Mouse (Mus musculus): Measurements from ENCODE around the gene Ndufaf1.
A peak's percentile ranks its signal among the peaks of the same experiment; 100 is the strongest.
"Not testable (repeated sequence)": the region's sequence is repeated elsewhere in the genome, so short reads cannot be mapped to it uniquely, and the experiment has no call there.

Ndufaf1 gene

DNA sequence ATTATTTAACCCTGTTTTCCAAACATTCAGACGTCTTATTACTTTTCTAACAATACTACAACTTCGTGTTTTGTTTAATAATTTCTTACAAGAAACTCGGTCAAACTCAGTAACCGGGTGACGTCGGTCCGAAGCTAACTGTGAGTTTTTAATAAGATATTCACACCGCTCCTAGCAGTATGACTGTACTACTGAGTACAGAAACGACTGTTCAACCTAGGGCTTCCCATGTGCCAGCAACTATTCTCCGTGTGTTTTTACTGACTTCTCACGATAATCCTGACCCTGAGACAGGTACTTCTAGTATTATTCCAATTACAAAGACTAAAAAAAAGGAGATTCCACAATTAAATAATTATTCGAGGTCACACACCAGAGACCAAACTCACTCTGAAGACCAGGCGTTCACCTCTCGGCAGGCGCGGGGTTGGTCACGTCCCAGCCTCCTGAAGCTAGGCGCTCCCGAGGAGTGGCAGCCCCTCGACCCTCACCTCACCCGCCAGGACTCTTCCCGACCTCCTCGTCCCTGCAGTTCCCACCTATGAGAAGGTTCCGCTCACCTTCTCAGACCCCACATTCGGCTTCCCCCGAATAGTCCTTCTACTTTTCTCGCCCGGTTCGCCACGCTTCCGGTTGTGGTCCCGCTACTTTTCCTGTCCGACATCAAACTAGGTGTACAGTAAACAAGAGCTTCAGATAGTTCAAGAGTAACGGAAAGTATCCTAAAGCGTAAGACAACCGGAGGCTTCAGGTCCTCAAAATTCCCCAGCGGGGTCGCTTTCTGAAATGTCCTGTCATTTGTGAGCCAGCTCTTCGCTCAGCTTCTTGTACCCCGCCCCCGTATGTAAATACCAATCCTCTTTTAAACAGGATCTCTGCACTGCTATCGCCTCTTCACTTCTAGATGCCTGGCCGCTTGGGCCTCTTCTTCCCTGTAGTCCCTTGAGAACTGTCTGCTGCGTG lies at the start of gene Ndufaf1:
Ndufaf1 (minus strand) TSS at position 608 of the 963 bp plus-strand sequence.
- DNase-seq (ENCODE audit: low read depth) = peak; percentile 91

DNA sequence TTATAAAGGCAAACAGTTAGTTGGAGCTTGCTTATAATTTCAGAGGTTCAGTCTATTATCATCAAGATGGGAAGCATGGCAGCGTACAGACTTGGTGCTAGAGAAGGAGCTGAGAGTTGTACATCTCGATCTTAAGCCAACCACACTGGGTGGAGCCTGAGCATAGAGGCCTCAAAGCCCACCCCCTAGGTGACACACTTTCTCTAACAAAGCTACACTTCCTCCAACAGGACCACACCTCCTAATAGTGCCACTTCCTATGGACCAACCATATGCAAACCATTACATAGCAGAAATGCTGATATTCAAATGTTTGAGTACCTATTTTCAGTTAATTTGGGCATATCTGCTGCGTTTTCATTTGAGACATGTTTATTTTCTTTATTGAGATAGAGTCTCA lies 47.4 kb upstream of the Ndufaf1 start:
- no peak for DNase-seq (ENCODE audit: low read depth)

DNA sequence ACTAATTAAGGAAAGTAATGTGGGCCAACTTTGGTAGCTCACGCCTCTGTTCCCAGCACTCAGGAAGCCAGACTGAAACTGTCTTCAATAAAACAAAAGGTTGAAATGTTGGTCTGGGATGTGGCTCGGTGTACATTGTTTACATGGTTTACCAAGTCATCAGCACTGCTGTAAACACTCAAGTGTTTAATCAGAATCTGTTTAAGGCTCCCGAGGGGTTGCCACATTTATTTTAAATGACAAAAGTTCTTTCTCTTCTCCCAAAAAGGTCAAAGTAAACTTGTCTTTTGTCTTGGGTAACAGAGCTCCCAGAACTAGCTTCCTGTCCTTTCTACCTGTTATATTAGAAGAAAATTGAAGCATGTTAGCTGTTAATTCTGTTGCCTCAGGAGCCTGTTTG lies 45.0 kb upstream of the Ndufaf1 start:
- no peak for DNase-seq (ENCODE audit: low read depth)

DNA sequence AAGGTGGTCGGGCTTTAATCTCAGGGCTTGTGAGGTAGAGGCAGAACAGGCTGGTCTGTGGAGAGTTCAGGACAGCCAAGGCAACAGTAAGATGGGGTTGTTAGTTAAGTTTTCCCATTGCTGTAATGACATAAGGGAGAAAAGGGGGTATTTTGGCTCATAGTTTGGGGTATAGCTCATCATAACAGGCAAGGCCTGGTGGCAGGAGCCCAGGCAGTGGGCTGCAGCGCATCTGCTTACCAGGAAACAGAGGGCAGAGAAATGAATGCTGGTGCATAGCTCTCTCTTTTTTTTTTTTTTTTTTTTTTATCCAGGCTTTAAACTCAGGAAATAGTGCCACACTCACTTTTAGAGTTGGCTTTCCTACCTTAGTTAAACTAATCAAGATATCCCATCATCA lies 40.5 kb upstream of the Ndufaf1 start:
- no peak for DNase-seq (ENCODE audit: low read depth)

DNA sequence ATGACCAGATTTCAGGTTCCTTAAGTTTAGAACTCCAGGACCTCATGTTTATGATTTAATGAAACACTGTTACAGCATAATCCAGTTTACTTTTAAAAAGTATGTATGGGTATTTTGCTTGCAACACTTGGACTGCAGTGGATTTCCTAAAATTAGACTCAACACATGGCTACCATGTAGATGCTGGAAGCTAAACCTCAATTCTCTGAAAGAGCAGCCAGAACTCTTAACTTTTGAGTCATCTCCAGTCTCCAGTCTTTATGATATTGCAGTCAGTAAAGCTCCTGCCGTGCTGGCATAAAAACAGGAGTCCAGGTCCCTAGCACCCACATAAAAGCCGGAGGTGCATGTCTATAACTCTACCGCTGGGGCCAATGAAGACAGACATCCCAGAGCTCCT lies 37.3 kb upstream of the Ndufaf1 start:
- DNase-seq (ENCODE audit: low read depth) = no peak

DNA sequence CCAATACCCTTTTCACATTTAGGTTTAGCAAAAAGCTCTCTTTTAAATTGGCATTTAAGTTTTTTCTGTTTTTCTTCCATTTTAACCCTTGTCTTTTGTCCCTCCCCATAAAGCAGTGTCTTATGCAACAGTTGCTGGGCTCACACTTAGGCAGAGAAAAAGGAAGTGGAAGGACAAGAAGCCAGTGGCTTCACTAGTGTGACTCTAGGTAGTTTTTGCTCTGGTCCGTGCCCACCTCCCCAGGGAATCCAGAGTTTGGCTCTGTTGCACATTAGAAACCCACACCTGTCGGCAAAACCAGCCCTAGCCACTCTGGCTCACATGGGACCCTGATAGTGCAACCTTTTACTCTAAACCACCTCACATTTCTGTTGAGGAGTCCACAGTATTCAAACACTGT lies 35.8 kb upstream of the Ndufaf1 start:
- no peak for DNase-seq (ENCODE audit: low read depth)

DNA sequence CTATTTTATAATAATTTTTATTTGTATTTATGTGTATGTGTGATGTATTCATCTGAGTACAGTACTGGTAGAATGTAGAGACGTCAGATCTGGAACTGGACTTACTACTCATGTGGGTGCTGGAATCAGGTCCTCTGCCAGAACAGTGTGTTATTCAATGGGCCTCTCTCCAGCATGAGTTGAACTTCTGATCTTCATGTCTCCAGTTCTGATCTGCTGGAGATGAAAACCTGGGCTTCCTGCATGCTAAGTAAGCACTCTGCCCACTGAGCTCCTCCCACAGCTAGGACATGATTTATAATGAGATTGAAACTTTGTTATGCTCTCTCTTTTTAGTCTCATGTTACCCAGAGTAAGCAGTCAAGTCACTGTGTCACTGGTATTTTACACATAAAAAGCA lies 33.5 kb upstream of the Ndufaf1 start:
- no peak for DNase-seq (ENCODE audit: low read depth)

DNA sequence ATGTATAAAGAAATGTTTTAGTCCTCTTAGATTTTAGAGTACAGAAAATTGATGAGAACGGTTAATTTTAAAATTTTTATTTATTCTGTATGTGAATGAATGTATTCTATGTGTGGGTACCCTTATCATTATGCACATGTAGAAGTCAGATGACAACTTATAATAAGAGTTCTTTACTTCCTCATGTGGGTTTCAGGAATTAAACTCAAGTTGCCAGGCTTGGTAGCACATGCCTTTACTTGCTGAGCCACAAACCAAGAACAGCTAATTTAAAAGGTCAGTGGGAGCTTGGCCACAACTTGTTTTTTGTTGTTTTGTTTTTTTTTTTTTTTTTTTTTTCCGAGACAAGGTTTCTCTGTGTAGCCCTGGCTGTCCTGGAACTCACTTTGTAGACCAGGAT lies 32.2 kb upstream of the Ndufaf1 start:
- no peak for DNase-seq (ENCODE audit: low read depth)

DNA sequence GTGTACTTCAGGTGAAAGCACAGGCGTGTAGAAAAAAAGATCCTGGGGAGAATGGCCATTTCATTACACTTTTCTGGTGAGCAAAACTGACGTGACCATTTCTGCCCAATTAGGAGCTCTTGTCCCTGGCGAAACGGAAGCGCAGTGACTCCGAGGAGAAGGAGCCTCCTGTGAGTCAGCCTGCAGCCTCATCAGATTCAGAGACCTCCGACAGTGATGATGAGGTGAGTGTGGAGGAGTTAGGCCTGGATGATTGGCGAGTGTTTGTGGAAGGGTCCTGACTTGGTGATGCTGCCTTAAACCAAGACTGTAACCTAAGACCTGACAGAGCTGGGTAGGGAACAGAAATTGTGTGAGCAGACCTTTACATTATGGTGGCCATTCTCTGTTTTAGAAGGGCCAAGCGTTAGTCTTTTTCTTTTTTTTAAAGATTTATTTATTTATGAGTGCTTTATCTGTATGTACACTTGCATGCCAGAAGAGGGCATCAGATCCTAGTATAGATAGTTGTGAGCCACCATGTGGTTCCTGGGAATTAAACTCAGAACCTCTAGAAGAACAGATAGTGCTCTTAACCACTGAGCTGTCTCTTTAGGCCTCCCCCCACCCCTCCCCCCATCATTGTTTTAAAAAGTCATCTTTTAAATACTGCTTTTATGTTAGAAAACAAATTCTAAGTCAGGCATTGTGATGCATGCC lies 29.5 kb upstream of the Ndufaf1 start:
- peak; percentile 48 for DNase-seq (ENCODE audit: low read depth)

DNA sequence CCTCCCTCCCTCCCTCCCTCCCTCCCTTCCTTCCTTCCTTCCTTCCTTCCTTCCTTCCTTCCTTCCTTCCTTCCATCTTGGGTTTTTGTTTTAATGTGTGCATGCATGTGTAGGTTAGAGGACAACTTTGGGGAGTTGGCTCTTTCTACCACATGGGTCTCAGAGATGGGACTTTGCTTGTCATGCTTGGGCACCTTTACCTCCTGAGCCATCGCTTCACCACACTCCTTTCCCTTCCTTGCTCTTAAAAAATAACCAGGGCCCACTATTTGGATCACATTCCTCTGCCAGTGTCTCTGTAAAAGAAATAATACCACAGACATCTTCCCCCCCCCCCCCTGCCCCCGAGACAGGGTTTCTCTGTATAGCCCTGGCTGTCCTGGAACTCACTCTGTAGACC lies 21.1 kb upstream of the Ndufaf1 start:
- DNase-seq (ENCODE audit: low read depth) = no peak

DNA sequence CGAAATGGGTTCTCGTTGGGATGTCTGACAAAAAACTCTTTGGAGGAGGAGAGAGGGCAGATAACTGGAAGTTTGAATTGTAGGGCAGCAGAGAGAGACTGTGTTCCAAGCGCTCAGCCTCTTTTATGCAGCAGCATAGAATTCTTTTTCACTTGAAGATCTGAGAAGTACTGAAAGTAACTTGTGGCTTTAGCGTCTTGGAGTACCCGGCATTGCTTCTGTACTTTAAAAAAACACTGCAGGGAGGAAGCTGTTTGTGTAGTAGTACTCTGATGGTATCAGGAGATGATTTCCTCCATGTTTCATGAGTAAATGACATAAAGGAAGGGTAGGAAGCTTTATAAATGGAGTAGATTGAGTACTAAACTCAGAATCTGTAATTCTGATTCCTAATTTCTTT lies 13.2 kb upstream of the Ndufaf1 start:
- no peak for DNase-seq (ENCODE audit: low read depth)

DNA sequence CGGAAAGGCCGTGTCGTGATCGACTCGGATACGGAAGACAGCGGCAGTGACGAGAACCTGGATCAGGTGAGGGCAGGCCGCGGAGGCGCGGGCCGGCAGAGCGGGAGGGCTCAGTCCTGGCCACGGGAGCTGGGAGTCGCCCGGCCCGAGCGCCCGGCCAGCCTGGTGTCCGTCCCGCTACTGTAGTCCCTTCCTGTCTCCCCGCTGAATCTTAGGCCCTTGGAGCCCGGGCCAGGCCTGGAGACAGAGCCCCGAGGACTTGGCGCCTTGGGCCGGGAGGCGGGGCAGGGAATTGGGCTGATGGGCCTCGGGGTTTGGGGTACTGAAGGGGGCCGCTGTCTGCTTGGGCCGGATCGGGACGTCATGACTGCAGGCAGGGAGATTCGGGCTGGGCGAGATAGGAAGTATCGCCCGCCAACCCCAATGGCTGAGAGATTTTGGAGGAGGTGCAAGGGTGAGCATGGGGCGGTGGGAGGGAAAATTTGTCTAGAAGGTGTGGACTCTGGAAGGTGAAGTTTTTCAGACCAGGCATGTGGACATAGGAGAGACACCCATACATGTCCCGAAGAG lies 12.7 kb upstream of the Ndufaf1 start:
- DNase-seq (ENCODE audit: low read depth) = no peak

DNA sequence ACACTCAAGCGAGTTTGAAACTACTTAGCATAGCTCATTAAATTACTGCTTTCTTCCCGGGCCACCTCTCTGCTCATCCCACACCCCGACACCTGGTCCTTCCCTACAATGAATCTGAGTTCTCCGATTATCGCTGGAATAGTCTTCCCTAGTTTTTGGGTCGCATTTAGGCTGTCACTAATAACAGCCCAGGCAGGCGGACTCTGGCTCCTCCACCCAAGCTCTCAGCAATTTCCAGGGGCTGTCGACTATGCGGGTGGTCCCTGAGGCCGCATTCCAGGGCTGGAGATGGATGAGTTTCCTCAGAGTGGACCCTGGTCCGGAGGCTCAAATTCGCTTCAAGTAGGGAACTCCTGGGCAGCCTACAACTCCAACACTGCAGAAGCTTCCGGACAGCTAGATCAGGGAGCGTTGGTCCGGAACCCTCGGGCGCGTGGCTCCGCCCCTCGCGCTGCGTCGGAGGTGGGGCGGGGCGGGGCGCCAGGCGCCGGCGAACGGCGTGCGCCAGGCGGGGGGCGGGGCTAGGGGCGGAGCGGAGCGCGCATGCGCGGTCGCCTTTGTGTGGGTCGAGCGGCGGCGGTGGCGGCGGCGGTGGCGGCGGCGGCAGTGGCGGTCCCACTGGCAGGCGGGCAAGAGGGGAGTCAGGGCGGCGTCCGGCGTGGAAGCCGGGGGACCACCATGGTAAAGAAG lies 12.0 kb upstream of the Ndufaf1 start, which contains the start of gene Rtf1:
Rtf1 (plus strand) TSS at position 544 of the 690 bp plus-strand sequence.
- peak; percentile 95 for DNase-seq (ENCODE audit: low read depth)

DNA sequence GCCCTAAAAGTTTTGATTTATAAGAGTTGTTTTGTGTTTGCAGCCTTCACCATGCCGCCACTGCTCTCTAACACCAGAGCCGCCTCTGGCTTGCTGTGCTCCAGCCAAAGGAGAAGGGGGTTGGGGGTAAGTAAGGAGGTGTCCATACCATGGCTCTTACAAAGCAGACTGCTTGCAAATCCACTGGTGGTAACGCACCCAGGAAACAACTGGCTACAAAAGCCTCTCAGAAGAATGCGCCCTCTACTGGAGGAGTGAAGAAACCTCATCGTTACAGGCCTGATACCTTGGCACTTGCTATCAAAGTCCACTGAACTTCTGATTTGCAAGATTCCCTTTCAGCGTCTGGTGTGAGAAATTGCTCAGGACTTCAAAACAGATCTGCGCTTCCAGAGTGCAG lies 6.4 kb upstream of the Ndufaf1 start:
- peak; percentile 10 for DNase-seq (ENCODE audit: low read depth)

DNA sequence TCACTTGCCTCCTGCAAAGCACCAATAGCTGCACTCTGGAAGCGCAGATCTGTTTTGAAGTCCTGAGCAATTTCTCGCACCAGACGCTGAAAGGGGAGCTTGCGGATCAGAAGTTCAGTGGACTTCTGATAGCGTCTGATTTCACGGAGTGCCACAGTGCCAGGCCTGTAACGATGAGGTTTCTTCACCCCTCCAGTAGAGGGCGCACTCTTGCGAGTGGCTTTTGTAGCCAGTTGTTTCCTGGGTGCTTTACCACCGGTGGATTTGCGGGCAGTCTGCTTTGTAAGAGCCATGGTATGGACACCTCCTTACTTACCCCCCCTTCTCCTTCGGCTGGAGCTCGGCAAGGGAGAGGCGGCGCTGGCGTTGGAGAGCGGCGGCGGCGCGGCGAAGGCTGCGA lies 3.1 kb upstream of the Ndufaf1 start:
- not testable (repeated sequence) for DNase-seq (ENCODE audit: low read depth)

DNA sequence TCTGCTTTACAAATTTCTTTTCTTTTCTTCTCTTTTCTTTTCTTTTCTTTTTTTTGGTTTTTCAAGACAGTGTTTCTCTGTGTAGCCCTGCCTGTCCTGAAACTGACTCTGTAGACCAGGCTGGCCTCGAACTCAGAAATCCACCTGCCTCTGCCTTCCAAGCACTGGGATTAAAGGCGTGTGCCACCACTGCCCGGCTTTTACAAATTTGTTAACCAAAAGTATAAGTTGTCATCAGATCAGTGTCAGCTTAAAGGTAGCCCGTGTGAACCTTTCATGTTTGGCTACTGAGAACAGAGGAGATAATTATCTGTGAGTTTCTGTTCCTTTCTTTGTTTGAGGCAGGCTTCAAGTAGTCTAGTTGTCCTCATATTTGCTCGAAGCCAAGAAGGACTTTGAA lies 18.4 kb downstream of the Ndufaf1 start:
- DNase-seq (ENCODE audit: low read depth) = no peak

DNA sequence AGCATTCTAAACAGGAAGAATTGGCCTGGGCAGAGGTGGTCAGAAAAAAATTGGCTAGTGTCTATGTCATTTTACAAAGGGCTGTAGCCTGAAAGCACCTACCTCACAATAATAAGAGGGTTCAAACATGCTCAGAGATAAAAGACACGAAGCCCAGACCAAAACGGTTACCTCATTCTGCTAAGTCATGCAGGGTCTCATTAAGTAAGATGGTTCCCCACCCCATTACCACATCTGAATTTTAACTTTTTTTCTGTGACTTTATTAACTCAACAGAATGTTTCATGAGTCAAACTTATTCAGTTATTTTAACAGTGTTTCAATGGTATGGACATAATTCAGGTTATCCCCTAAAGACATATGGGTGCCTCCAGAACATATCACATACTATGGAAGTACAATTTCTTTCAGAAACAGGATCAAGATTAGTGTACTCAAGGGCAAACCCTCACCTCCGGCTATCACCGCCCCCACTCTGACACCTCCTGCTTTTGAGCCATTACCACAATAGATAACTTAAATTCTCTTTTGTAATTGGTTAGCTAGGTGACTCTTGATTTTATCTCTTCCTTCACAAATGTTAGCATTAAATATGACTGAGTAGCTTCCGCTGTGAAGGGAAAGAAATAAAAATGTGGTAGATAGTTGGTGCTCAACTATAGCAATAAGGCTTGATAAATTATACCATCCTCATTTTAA lies 21.3 kb downstream of the Ndufaf1 start:
- no peak for DNase-seq (ENCODE audit: low read depth)

DNA sequence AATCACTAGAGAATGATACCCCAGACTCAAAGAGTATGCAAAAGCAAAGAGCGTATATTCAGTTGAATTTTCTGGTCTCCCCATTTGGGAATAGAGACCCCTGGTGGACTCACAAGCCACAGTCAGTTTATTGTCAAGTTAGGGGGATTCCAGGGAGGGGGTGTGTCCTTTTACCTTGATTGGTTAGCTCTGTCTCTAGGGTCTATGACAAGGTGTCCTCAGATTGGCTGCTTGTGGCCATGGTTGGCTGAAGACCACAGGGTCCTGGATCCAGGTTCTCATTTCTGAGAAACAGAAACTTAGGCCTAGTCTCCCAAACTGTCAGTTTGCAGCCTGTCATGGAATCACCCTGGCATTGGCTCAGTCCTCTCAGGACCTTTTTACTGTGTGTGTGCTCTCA lies 25.8 kb downstream of the Ndufaf1 start:
- peak; percentile 18 for DNase-seq (ENCODE audit: low read depth)

DNA sequence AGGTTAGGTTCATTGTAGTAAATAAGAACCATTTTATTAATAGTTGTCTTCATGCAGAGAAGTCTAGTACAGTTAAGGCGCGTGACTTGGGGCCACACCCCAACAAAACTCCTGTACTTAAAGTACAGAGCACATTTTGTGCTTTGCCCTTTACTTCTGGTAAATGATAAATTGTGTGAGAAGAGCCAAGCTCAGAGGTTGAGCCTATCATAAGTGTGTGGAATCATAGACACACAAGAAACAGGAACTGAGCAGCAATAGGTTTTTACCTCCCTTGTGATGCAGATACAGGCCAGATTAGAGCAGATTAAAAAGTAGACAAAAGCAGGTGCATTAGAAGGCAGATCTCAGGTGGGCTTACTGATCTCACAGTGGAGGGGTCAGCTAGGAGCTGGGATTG lies 41.3 kb downstream of the Ndufaf1 start:
- DNase-seq (ENCODE audit: low read depth) = no peak

DNA sequence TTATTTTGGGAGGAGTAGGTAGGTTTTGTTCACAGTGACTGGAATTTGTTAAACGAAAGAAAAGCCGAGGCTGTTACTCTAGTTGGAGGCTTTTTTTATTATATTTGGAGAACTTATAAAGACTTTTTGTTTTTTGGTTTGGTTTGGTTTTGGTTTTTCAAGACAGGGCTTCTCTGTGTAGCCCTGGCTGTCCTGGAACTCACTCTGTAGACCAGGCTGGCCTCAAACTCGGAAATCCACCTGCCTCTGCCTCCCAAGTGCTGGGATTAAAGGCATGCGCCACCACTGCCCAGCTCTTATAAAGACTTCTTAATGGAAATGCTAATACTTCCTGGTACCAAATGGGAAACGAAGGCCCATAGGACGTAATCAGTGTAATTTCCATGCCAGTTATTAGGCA lies 43.6 kb downstream of the Ndufaf1 start:
- DNase-seq (ENCODE audit: low read depth) = not testable (repeated sequence)

DNA sequence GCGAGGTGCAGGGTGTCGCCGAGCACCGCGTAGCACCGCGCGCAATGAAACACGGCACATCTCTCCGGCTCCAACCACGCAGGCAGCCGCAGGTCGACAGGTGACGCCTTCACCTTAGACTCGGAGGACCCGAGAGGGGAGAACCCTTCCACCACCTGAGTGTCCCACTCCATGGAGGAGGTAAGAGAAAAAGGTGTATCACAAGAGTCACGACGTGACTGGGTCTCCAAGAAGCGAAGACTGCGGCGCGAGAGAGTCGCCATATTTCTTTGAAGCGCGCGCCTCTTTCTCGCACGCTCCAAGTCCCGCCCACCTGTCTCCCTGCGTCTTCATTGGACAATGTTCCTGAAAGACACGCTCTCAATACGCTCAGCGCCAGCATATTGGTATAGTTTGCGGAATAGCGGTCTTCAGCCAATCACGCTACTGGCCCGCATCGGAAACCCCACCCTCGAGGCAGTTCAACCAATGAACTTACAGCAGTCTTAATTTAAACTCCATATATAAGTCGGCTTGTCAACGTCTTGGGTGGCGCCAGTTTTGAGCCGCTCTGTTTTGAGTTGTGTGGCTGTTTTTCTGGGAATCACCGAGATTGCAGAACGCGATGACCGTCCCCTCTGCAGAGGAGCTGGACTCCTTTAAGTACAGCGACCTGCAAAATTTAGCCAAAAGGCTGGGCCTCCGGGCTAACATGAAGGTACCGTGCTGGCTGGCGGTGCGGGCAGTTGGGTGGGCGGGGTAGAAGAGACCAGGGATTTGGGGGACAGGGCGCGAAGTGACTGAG lies 44.2 kb downstream of the Ndufaf1 start, which contains the start of the genes Nusap1 and Oip5:
Nusap1 (plus strand) TSS at position 100 of the 784 bp plus-strand sequence.
Oip5 (minus strand) TSS at position 271 of the 784 bp plus-strand sequence.
- peak; percentile 97 for DNase-seq (ENCODE audit: low read depth)
